ENCODE assay signal across 8 mouse cellular contexts in the genomic region with DNA sequence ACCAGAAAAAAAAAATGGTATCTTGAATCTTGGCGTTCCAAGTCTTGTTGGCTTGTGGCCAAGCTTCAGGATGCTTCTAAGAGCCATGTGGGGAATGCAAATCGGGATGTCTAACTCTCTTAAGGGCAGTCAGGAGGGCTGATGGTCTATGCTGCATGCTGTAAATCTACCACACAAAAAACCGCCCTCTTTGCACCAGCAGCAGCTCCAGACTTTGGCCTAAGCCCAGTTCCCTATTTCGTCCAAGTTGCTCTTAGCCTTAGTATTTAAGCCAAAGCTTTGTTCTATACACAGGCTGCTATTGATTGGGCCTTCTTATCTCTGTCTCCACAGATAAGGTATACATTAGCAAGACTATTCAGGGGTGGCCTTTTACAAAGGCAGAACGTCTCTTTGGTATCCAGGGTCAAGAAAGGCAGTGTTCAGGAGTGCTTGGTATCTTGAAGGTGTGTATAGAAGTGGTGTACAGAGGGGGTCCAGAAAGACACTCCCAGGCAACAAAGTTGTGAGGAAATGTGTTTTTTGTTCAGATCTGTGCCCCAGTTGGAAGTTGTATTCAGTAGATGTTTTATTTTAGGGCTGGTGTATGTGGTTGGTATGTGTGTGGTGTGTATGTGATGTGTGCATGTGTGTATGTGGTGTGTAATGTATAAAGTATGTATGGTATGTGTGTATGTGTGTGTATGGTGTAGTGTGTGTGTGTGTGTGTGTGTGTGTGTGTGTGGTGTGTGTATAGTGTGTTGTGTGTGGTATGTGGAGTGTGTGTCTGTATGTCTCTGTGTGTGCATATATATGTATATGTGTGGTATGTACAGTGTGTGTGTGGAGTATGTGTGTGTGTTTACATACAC.
DNase-seq lines count a peak whose midpoint lies in the region; ATAC-seq lines count a peak whose summit lies in the region.

No protein-coding gene starts in this region.

- no peak for DNase-seq in embryonic facial prominence, embryonic 10.5 days (ENCODE audit: low spot score)
- DNase-seq in midbrain, embryonic 14.5 days = peak; percentile 48
- DNase-seq in right cerebral cortex, adult 2 months (ENCODE audit: low spot score in 2 of 2) = peak; percentile 53 to 63
- DNase-seq in urinary bladder, adult 2 months (ENCODE audit: low spot score) = no peak
- DNase-seq in embryo, embryonic 11 days = no peak

- H3K9ac ChIP-seq in embryonic facial prominence, embryonic 13.5 days = no peak overlapping the region
- no peak overlapping the region for H3K9ac ChIP-seq in midbrain, embryonic 14.5 days (replicated peaks; ENCODE audit: low read length)
- no peak overlapping the region for H3K9ac ChIP-seq in midbrain, embryonic 16.5 days (ENCODE audit: low read depth, low read length)
- no peak overlapping the region for H3K9ac ChIP-seq in intestine, embryonic 15.5 days

- no peaks in the 10 kb centered on the region for H3K27me3 ChIP-seq in embryonic facial prominence, embryonic 13.5 days
- H3K27me3 ChIP-seq in embryonic facial prominence, embryonic 10.5 days (replicated peaks; ENCODE audit: low read depth, poor library complexity, severe bottlenecking) = no peaks in the 10 kb centered on the region
- H3K27me3 ChIP-seq in midbrain, embryonic 14.5 days (ENCODE audit: control insufficient read depth, insufficient read depth, low read length) = no peaks in the 10 kb centered on the region
- H3K27me3 ChIP-seq in midbrain, embryonic 16.5 days (ENCODE audit: control insufficient read depth, insufficient read depth, low read depth, low read length) = no peaks in the 10 kb centered on the region
- no peaks in the 10 kb centered on the region for H3K27me3 ChIP-seq in intestine, embryonic 15.5 days (replicated peaks)

- 46% methylated on average over 5 of the region's 5 CpGs for WGBS in embryonic facial prominence, embryonic 13.5 days
- 77% methylated on average over 5 of the region's 5 CpGs for WGBS in embryonic facial prominence, embryonic 10.5 days
- WGBS in midbrain, embryonic 14.5 days = 60% methylated on average over 5 of the region's 5 CpGs
- WGBS in midbrain, embryonic 16.5 days = 52% methylated on average over 5 of the region's 5 CpGs
- WGBS in intestine, embryonic 15.5 days = 18% methylated on average over 5 of the region's 5 CpGs

- no peaks in the 10 kb centered on the region for H3K36me3 ChIP-seq in embryonic facial prominence, embryonic 13.5 days
- no peaks in the 10 kb centered on the region for H3K36me3 ChIP-seq in embryonic facial prominence, embryonic 10.5 days (replicated peaks)
- H3K36me3 ChIP-seq in midbrain, embryonic 14.5 days (ENCODE audit: control insufficient read depth, insufficient read depth, low read length) = no peaks in the 10 kb centered on the region
- no peaks in the 10 kb centered on the region for H3K36me3 ChIP-seq in midbrain, embryonic 16.5 days (ENCODE audit: control insufficient read depth, insufficient read depth, low read length)
- H3K36me3 ChIP-seq in intestine, embryonic 15.5 days = no peaks in the 10 kb centered on the region

- no peaks in the 10 kb centered on the region; the same call in 1 of the 2 replicates for H3K9me3 ChIP-seq in embryonic facial prominence, embryonic 13.5 days
- H3K9me3 ChIP-seq in embryonic facial prominence, embryonic 10.5 days = no peaks in the 10 kb centered on the region
- no peaks in the 10 kb centered on the region for H3K9me3 ChIP-seq in midbrain, embryonic 14.5 days (ENCODE audit: control insufficient read depth, low read length)
- no peaks in the 10 kb centered on the region for H3K9me3 ChIP-seq in midbrain, embryonic 16.5 days (replicated peaks; ENCODE audit: control insufficient read depth, low read length, poor library complexity, severe bottlenecking)
- H3K9me3 ChIP-seq in intestine, embryonic 15.5 days = no peaks in the 10 kb centered on the region

- H3K4me2 ChIP-seq in embryonic facial prominence, embryonic 13.5 days = no peak overlapping the region
- H3K4me2 ChIP-seq in midbrain, embryonic 14.5 days (ENCODE audit: low read length) = no peak overlapping the region
- no peak overlapping the region for H3K4me2 ChIP-seq in midbrain, embryonic 16.5 days (ENCODE audit: low read length)
- peak overlapping the region; percentile 9; the same call in 1 of the 2 replicates for H3K4me2 ChIP-seq in intestine, embryonic 15.5 days (replicated peaks)

- no peak overlapping the region for H3K4me3 ChIP-seq in embryonic facial prominence, embryonic 13.5 days
- no peak overlapping the region for H3K4me3 ChIP-seq in embryonic facial prominence, embryonic 10.5 days
- H3K4me3 ChIP-seq in midbrain, embryonic 14.5 days (replicated peaks; ENCODE audit: low read depth, low read length) = no peak overlapping the region
- H3K4me3 ChIP-seq in midbrain, embryonic 16.5 days (ENCODE audit: low read depth, low read length) = no peak overlapping the region
- no peak overlapping the region for H3K4me3 ChIP-seq in intestine, embryonic 15.5 days (replicated peaks)

- H3K4me1 ChIP-seq in embryonic facial prominence, embryonic 13.5 days = peaks cover 5% of the 10 kb centered on the region
- no peaks in the 10 kb centered on the region for H3K4me1 ChIP-seq in embryonic facial prominence, embryonic 10.5 days
- H3K4me1 ChIP-seq in midbrain, embryonic 14.5 days (ENCODE audit: control insufficient read depth, insufficient read depth, low read length) = no peaks in the 10 kb centered on the region
- no peaks in the 10 kb centered on the region for H3K4me1 ChIP-seq in midbrain, embryonic 16.5 days (ENCODE audit: control insufficient read depth, insufficient read depth, low read length)
- H3K4me1 ChIP-seq in intestine, embryonic 15.5 days (replicated peaks) = peaks cover 19% of the 10 kb centered on the region

- no peak for ATAC-seq in embryonic facial prominence, embryonic 13.5 days (ENCODE audit: insufficient number of reproducible peaks, insufficient read depth, low FRiP score, low TSS enrichment, low read depth)
- no peak for ATAC-seq in midbrain, embryonic 14.5 days (ENCODE audit: low FRiP score, low TSS enrichment)
- no peak for ATAC-seq in midbrain, embryonic 16.5 days
- ATAC-seq in intestine, embryonic 15.5 days = peak; percentile 83

- H3K27ac ChIP-seq in embryonic facial prominence, embryonic 13.5 days = 0 out of 2 replicates have a peak overlapping the region, but pooled peaks have one; percentile 2
- no peak overlapping the region for H3K27ac ChIP-seq in embryonic facial prominence, embryonic 10.5 days (replicated peaks)
- no peak overlapping the region for H3K27ac ChIP-seq in midbrain, embryonic 14.5 days (replicated peaks; ENCODE audit: low read depth, low read length)
- H3K27ac ChIP-seq in midbrain, embryonic 16.5 days (ENCODE audit: low read length) = no peak overlapping the region
- H3K27ac ChIP-seq in intestine, embryonic 15.5 days = peak overlapping the region; percentile 36

Comparison
In these comparisons a context has a peak if more than half of its experiments do, and no peak if none do; other contexts are left out.
1. H3K27ac ChIP-seq: peak in embryonic facial prominence, embryonic 13.5 days (single experiment) and intestine, embryonic 15.5 days (single experiment); none in embryonic facial prominence, embryonic 10.5 days (single experiment), midbrain, embryonic 14.5 days (single experiment) and midbrain, embryonic 16.5 days (single experiment).
2. DNase-seq: peak in midbrain, embryonic 14.5 days (single experiment) and right cerebral cortex, adult 2 months (2 of 2); none in embryonic facial prominence, embryonic 10.5 days (single experiment), urinary bladder, adult 2 months (single experiment) and embryo, embryonic 11 days (single experiment).